Mouse (Mus musculus): ENCODE measurements at regions not wholly inside any gene's neighbourhood (a gene's known extent, or its start where the extent isn't known, plus 50 kb on each side); places are given as distances from the start of the nearest gene placed in this dataset.

- TF ChIP-seq CTCF (IDR thresholded peaks at IDR 0.05; ENCODE audit: extremely low read depth, insufficient read length, insufficient replicate concordance, low read depth, low read length) (no peak), POLR2A (IDR thresholded peaks at IDR 0.05; ENCODE audit: low read depth, low read length) (no peak)
Measured at GRCm38 (mm10) chr14:102392351-102392750, 590.1 kb downstream of the Kctd12 start.

Data from small intestine, adult 2 months (tissue).